Mouse (Mus musculus) small intestine, adult 2 months (tissue): Measurements from ENCODE around the gene Ptch1. TPM values are rescaled to one million over a fixed set of nuclear protein-coding genes. Genes with fewer than 3 reads are reported as not detected.
A peak's percentile ranks its signal among the peaks of the same experiment; 100 is the strongest.

Experiments
- H3K27ac ChIP-seq: fragments of 200-500 bp; 2 replicates; pipeline ENCODE4 v1.5.1; 2012; ENCODE audit warnings: low read depth, low read length, control low read depth, inconsistent platforms; ENCODE audit not compliant: insufficient read depth
- H3K27me3 ChIP-seq: fragments of 200-500 bp; 2 replicates; pipeline ENCODE4 v1.6.1; 2012; ENCODE audit warnings: mild to moderate bottlenecking, moderate library complexity, low read length, inconsistent platforms; ENCODE audit not compliant: control insufficient read depth, insufficient read depth
- H3K36me3 ChIP-seq: fragments of 200-500 bp; 2 replicates; pipeline ENCODE4 v1.6.1; 2012; ENCODE audit warnings: mild to moderate bottlenecking, low read length, control low read depth, inconsistent platforms; ENCODE audit not compliant: control insufficient read depth, insufficient read depth
- H3K4me1 ChIP-seq: fragments of 200-500 bp; 2 replicates; pipeline ENCODE4 v1.6.1; 2012; ENCODE audit warnings: low read length, inconsistent platforms, mixed read lengths; ENCODE audit not compliant: control insufficient read depth, insufficient read depth, insufficient read length
- H3K4me3 ChIP-seq: fragments of 200-500 bp; 2 replicates; pipeline ENCODE4 v1.5.1; 2012; ENCODE audit warnings: low read depth, mild to moderate bottlenecking, control low read depth, inconsistent platforms, low read length, moderate library complexity
- CTCF ChIP-seq: fragments of 200-500 bp; IDR thresholded peaks from 2 replicates; pipeline ENCODE4 v1.5.1; 2012; ENCODE audit warnings: low read depth, mild to moderate bottlenecking, control low read depth, inconsistent platforms, low read length, moderate library complexity, mixed read lengths; ENCODE audit not compliant: insufficient replicate concordance, insufficient read length; ENCODE audit errors: extremely low read depth
- POLR2A ChIP-seq: fragments of 200-500 bp; IDR thresholded peaks from 2 replicates; pipeline ENCODE4 v1.6.1; 2012; ENCODE audit warnings: low read depth, mild to moderate bottlenecking, control low read depth, inconsistent platforms, low read length, moderate library complexity
- WGBS: fragments of 180-500 bp; shearing (Covaris S2); methylation state at CpG from one replicate; pipeline ENCODE4 v1.1.7; 2018; 5-methylcytosine and 5-hydroxymethylcytosine counted together
- polyA plus RNA-seq: library from polyadenylated mRNA; depleted of rRNA; stranded (reverse); fragments of >200 nt; gene quantifications from 2 replicates; pipeline ENCODE4 v1.2.3, GENCODE M21; 2012

Ptch1 gene
- polyA plus RNA-seq, 1 experiment = 20.5 TPM

- H3K27ac ChIP-seq = no peak overlapping the region
- H3K4me1 ChIP-seq = peaks cover 4% of the 10 kb centered on the region; the same call in 1 of the 2 replicates
- 69% methylated on average over 3 of the region's 3 CpGs for WGBS
- peaks cover 52% of the 10 kb centered on the region for H3K36me3 ChIP-seq
- TF ChIP-seq CTCF (no peak), POLR2A (no peak)
- H3K27me3 ChIP-seq = no peaks in the 10 kb centered on the region
- no peak overlapping the region for H3K4me3 ChIP-seq
These were observed 43.6 kb downstream of the Ptch1 start for GRCm38 (mm10) chr13:63529602-63530370.

GRCm38 (mm10) chr13:63528852-63529251 lies 44.5 kb downstream of the Ptch1 start:
- H3K36me3 ChIP-seq = peaks cover 49% of the 10 kb centered on the region
- no peak for TF ChIP-seq CTCF
- TF ChIP-seq POLR2A = no peak
- no peaks in the 10 kb centered on the region for H3K27me3 ChIP-seq
- WGBS = 69% methylated on average over 2 of the region's 2 CpGs
- peaks cover 4% of the 10 kb centered on the region; the same call in 1 of the 2 replicates for H3K4me1 ChIP-seq
- no peak overlapping the region for H3K27ac ChIP-seq
- no peak overlapping the region for H3K4me3 ChIP-seq

DNA sequence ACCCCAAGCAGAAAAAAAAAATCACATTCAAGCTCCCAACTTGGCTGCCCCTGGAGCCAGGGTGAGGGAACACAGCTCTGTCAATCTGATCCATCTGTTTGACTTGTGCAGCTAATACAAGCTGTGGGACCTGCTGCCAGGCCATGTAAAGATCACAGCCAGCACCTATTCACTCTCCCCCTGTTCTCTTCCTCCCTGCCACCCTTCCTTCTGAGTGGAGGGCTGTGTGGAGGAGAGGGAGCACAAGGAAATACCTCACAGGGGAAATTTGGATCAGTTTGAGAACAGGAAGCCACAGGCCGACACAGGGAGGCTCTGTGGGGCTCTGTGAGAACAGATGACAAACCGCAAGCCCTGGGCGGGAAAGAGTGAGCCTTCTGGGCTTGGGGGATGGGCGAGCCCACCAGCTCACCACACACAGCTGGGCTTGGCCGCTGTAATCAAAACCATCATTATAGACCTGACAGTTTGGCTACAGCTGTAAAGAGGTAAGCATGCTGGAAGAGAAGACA lies 45.2 kb downstream of the Ptch1 start:
- peaks cover 4% of the 10 kb centered on the region; the same call in 1 of the 2 replicates for H3K4me1 ChIP-seq
- WGBS = 63% methylated on average over 5 of the region's 5 CpGs
- TF ChIP-seq CTCF = no peak
- TF ChIP-seq POLR2A = no peak
- no peak overlapping the region for H3K27ac ChIP-seq
- H3K4me3 ChIP-seq = no peak overlapping the region
- H3K27me3 ChIP-seq = no peaks in the 10 kb centered on the region
- H3K36me3 ChIP-seq = peaks cover 50% of the 10 kb centered on the region

GRCm38 (mm10) chr13:63525571-63526197 lies 47.7 kb downstream of the Ptch1 start:
- TF ChIP-seq CTCF (no peak), POLR2A (no peak)
- Histone ChIP-seq H3K36me3 (peaks cover 41% of the 10 kb centered on the region), H3K27ac (no peak overlapping the region), H3K27me3 (no peaks in the 10 kb centered on the region), H3K4me3 (no peak overlapping the region), H3K4me1 (peaks cover 7% of the 10 kb centered on the region; the same call in 1 of the 2 replicates)
- WGBS = 76% methylated on average over 11 of the region's 11 CpGs

- Histone ChIP-seq H3K27ac (0 out of 2 replicates have a peak overlapping the region, but pooled peaks have one; percentile 31), H3K36me3 (peaks cover 45% of the 10 kb centered on the region), H3K4me1 (peaks cover 7% of the 10 kb centered on the region; the same call in 1 of the 2 replicates), H3K27me3 (no peaks in the 10 kb centered on the region), H3K4me3 (no peak overlapping the region)
- WGBS = 77% methylated on average over 25 of the region's 25 CpGs
- no peak for TF ChIP-seq CTCF
- no peak for TF ChIP-seq POLR2A
These were observed 48.5 kb downstream of the Ptch1 start for GRCm38 (mm10) chr13:63524608-63525570.

DNA sequence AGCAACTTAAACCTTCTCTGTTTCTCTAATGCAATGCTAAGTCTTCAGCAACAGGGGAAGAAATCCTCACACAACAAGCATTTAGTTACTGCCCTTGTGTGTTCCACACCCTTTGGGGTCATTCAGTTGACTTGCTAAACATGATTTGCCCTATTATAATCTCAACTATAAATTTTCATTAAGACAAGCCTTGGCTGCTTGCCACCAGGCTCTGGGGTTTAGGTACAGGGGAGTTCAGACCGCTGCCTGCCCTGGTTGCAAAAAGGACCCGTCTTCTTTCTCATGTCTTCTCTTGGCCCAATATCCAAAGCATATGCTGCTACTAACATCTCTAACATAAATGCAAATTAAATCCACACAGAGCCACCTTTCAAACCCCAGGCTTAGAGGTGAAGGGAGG lies 49.3 kb downstream of the Ptch1 start:
- Histone ChIP-seq H3K27ac (no peak overlapping the region), H3K4me1 (peaks cover 7% of the 10 kb centered on the region; the same call in 1 of the 2 replicates), H3K27me3 (no peaks in the 10 kb centered on the region), H3K4me3 (no peak overlapping the region), H3K36me3 (peaks cover 49% of the 10 kb centered on the region)
- WGBS = 59% methylated on average over 2 of the region's 2 CpGs
- TF ChIP-seq POLR2A (no peak), CTCF (no peak)
